Mouse (Mus musculus) forebrain, embryonic 14.5 days (tissue): ENCODE data around the gene Pam. TPM values are rescaled to one million over a fixed set of nuclear protein-coding genes. Genes with fewer than 3 reads are reported as not detected.

Experiments
- ATAC-seq: fragments of 200-750 bp; cut with Nextera tagmentation; 2 replicates; pipeline ENCODE4 v1.8.0; 2017; ENCODE audit warnings: mild to moderate bottlenecking, moderate library complexity
- DNase-seq: peaks from one replicate; pipeline ENCODE4 v3.0.0-alpha.2; 2015; ENCODE audit warnings: low spot score
- H3K27ac ChIP-seq: fragments of 300-500 bp; sonication (generic); 2 replicates; pipeline ENCODE4 v1.5.1; 2014; ENCODE audit warnings: low read depth, mild to moderate bottlenecking, control low read depth, low read length, moderate library complexity
- H3K27me3 ChIP-seq: fragments of 300-500 bp; sonication (generic); replicated peaks from 2 replicates; pipeline ENCODE4 v1.6.1; 2014; ENCODE audit warnings: low read length, control low read depth, mixed read lengths; ENCODE audit not compliant: control insufficient read depth, insufficient read depth
- H3K36me3 ChIP-seq: fragments of 300-500 bp; sonication (generic); 2 replicates; pipeline ENCODE4 v1.6.1; 2014; ENCODE audit warnings: low read length, control low read depth; ENCODE audit not compliant: control insufficient read depth, insufficient read depth
- H3K4me1 ChIP-seq: fragments of 300-500 bp; sonication (generic); 2 replicates; pipeline ENCODE4 v1.6.1; 2014; ENCODE audit warnings: antibody characterized with exemption, low read length, control low read depth; ENCODE audit not compliant: control insufficient read depth, insufficient read depth
- H3K4me2 ChIP-seq: fragments of 300-500 bp; sonication (generic); 2 replicates; pipeline ENCODE4 v1.6.1; 2014; ENCODE audit warnings: mild to moderate bottlenecking, control low read depth, low read length
- H3K4me3 ChIP-seq: fragments of 300-500 bp; sonication (generic); 2 replicates; pipeline ENCODE4 v1.5.1; 2014; ENCODE audit warnings: low read depth, low read length, control low read depth
- H3K9ac ChIP-seq: fragments of 300-500 bp; sonication (generic); 2 replicates; pipeline ENCODE4 v1.6.1; 2014; ENCODE audit warnings: mild to moderate bottlenecking, low read length, control low read depth, moderate library complexity
- H3K9me3 ChIP-seq: fragments of 300-500 bp; sonication (generic); replicated peaks from 2 replicates; pipeline ENCODE4 v1.6.1; 2016; ENCODE audit warnings: low read length, control low read depth, mixed read lengths; ENCODE audit not compliant: control insufficient read depth
- WGBS: fragments of 180-500 bp; shearing (Covaris S2); extraction: QIAGEN DNeasy Blood & Tissue Kit; methylation state at CpG from one replicate; pipeline ENCODE4 v1.1.7; 2014; 5-methylcytosine and 5-hydroxymethylcytosine counted together
- polyA plus RNA-seq: library from polyadenylated mRNA; unstranded; fragments of >200 nt; fragmentation: Nextera tagmentation; extraction: Ambion mirVana; gene quantifications from 2 replicates; pipeline ENCODE4 v1.2.1, GENCODE M21; 2014

The Pam gene
- polyA plus RNA-seq, 1 experiment from 2014 or later, result 41.7 TPM

DNA sequence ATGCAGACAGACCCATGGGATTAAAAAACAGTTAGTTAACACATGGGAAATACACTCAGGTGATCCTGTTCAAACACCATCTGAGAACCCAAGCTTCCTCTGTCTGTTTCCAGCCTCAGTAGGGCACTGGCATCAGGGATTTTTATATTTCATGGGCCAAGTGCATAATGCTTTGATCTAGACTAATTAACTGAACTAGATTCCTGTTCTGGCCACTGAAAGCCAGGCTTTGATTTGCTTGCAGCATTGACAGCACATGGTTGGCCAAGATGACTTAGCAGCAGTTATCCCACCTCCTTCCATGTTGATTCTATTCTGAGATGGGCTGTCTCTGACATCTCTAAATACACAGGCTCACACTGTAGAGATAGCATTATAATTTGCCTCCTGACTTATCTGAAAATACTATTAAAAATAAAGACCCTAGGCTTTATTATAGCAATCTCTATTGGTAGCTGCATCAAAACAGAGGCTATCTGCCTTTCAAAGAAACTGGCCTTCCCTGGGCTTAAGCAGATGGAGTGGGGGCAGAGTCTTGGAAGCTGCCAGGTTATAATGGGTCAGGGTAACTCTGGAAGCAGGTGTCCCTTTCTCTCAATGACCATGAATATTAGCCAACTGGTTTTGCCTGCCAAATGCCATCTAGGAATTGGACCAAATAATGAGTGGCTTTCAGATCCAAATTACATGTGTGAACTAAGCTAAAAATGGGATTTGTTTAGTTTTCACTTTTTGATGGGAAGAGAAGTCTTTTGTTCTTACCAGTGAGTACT lies 252.0 kb downstream of the Pam start:
- peak; percentile 77 for DNase-seq
- Histone ChIP-seq H3K4me2 (no peak overlapping the region), H3K9me3 (no peaks in the 10 kb centered on the region), H3K36me3 (0 out of 2 replicates have a peak, but pooled peaks cover 3% of the 10 kb centered on the region), H3K4me1 (peaks cover 9% of the 10 kb centered on the region), H3K27me3 (no peaks in the 10 kb centered on the region), H3K27ac (peak overlapping the region; percentile 50; the same call in 1 of the 2 replicates), H3K9ac (no peak overlapping the region), H3K4me3 (no peak overlapping the region)
- ATAC-seq, result peak; percentile 75

- Histone ChIP-seq H3K9ac (no peak overlapping the region), H3K27me3 (no peaks in the 10 kb centered on the region), H3K4me2 (no peak overlapping the region), H3K9me3 (0 out of 2 replicates have a peak, but pooled peaks cover 2% of the 10 kb centered on the region), H3K4me3 (no peak overlapping the region), H3K27ac (peak overlapping the region; percentile 73), H3K36me3 (peaks cover 14% of the 10 kb centered on the region), H3K4me1 (peaks cover 14% of the 10 kb centered on the region)
- WGBS, result 67% methylated on average over 5 of the region's 5 CpGs
- ATAC-seq, result peak; percentile 35; the same call in 1 of the 2 replicates
- DNase-seq, result peak; percentile 30
These were observed 261.1 kb downstream of the Pam start for GRCm38 (mm10) chr1:97834354-97834822.

DNA sequence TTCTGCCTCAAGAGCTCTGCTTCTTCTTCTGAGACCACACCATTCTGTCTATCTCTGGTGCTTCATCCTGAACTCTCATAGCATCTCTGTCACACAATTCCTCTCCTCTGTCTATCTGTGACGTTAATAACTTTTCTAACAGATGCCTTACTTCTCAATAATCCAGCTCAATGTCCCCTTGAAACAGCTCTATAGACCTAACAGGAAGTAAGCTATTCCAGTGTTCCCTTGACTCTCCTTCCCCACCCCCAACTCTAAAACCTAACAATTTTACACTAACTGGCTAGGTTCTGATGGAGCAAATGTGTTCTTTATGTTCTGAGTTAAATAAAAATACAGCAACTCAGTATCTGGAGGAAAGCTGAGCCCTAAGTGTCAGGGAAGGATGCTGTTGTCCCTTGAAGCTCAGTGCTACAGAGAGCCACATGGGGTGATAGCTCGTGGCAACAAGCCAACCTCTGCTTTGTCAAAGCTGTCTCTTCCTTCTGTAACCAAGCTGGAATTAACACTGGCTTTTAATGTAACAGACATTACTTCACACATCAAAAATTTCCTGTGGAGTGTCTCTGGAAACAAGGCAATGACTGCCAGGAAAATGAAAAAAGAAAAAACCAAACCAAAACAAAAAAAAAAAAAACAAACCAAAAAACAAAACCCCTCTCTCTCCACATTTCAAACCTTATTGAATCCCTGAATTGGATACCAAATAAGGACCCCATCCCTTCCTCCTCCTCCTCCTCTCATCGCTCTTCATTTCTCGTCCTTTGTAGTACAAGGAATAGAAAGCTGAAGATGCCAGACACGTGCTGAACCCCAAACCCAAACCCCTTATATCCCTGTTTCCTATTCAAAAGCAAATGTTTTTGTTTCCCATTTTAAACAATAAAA lies 261.7 kb downstream of the Pam start:
- Histone ChIP-seq H3K27ac (peak overlapping the region; percentile 73), H3K27me3 (no peaks in the 10 kb centered on the region), H3K9ac (no peak overlapping the region), H3K9me3 (0 out of 2 replicates have a peak, but pooled peaks cover 2% of the 10 kb centered on the region), H3K36me3 (peaks cover 13% of the 10 kb centered on the region), H3K4me2 (no peak overlapping the region), H3K4me1 (peaks cover 14% of the 10 kb centered on the region), H3K4me3 (no peak overlapping the region)
- 42% methylated on average over 5 of the region's 5 CpGs for WGBS
- ATAC-seq, result peak; percentile 97
- peak; percentile 92 for DNase-seq

- Histone ChIP-seq H3K36me3 (peaks cover 16% of the 10 kb centered on the region), H3K9me3 (0 out of 2 replicates have a peak, but pooled peaks cover 2% of the 10 kb centered on the region), H3K4me3 (no peak overlapping the region), H3K4me2 (no peak overlapping the region), H3K4me1 (0 out of 2 replicates have a peak, but pooled peaks cover 1% of the 10 kb centered on the region), H3K27ac (no peak overlapping the region), H3K9ac (no peak overlapping the region), H3K27me3 (no peaks in the 10 kb centered on the region)
- DNase-seq (no peak), ATAC-seq (no peak)
- WGBS, result 91% methylated on average over 5 of the region's 5 CpGs
These were observed 267.4 kb downstream of the Pam start for GRCm38 (mm10) chr1:97828087-97828486.

- no peaks in the 10 kb centered on the region for H3K4me1 ChIP-seq
- 73% methylated on average over 2 of the region's 2 CpGs for WGBS
- H3K9me3 ChIP-seq, result 0 out of 2 replicates have a peak, but pooled peaks cover 2% of the 10 kb centered on the region
- peak; percentile 66; the same call in 1 of the 2 replicates for ATAC-seq
- H3K4me3 ChIP-seq, result no peak overlapping the region
- H3K9ac ChIP-seq, result no peak overlapping the region
- peak; percentile 63 for DNase-seq
- no peak overlapping the region for H3K4me2 ChIP-seq
- H3K36me3 ChIP-seq, result peaks cover 16% of the 10 kb centered on the region
- H3K27ac ChIP-seq, result no peak overlapping the region
- H3K27me3 ChIP-seq, result no peaks in the 10 kb centered on the region
These were observed 267.9 kb downstream of the Pam start for GRCm38 (mm10) chr1:97827566-97827965.

GRCm38 (mm10) chr1:97822904-97823303 lies 272.5 kb downstream of the Pam start:
- no peak for ATAC-seq

GRCm38 (mm10) chr1:97822203-97822602 lies 273.2 kb downstream of the Pam start:
- no peaks in the 10 kb centered on the region for H3K4me1 ChIP-seq
- H3K4me2 ChIP-seq, result no peak overlapping the region
- WGBS, result 92% methylated on average over 5 of the region's 5 CpGs
- peaks cover 8% of the 10 kb centered on the region; the same call in 1 of the 2 replicates for H3K36me3 ChIP-seq
- no peak for DNase-seq
- no peak overlapping the region for H3K9ac ChIP-seq
- no peak for ATAC-seq
- no peak overlapping the region for H3K27ac ChIP-seq
- no peaks in the 10 kb centered on the region for H3K27me3 ChIP-seq
- no peak overlapping the region for H3K4me3 ChIP-seq
- H3K9me3 ChIP-seq, result no peaks in the 10 kb centered on the region

More at GRCm38 (mm10) chr1:97822904-97823303, 272.5 kb downstream of the Pam start:
- DNase-seq, result no peak
- no peak overlapping the region for H3K4me2 ChIP-seq
- H3K27me3 ChIP-seq, result no peaks in the 10 kb centered on the region
- no peak overlapping the region for H3K9ac ChIP-seq
- H3K36me3 ChIP-seq, result peaks cover 8% of the 10 kb centered on the region; the same call in 1 of the 2 replicates
- no peak overlapping the region for H3K4me3 ChIP-seq
- H3K4me1 ChIP-seq, result no peaks in the 10 kb centered on the region
- H3K9me3 ChIP-seq, result no peaks in the 10 kb centered on the region
- 95% methylated on average over 7 of the region's 7 CpGs for WGBS
- H3K27ac ChIP-seq, result no peak overlapping the region

DNA sequence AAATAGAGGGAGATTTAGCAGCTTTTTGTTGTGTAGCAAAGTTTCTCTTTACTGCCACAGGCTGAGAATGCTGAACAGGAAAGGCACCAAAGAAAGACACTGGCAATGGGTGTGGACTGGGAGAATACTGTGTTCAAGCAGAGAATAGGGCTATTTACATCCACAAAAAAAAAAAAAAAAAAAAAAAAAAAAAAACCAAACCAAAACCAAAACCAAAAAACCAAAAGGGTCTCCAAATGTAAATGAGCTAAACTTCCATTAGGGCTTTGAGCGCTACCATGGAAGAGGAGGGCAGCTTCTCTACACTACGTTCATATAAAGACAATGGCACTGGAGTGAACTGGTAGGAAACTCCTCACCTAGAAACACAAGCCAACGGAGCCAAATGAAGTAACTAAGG lies 274.2 kb downstream of the Pam start:
- H3K9ac ChIP-seq, result no peak overlapping the region
- H3K4me1 ChIP-seq, result no peaks in the 10 kb centered on the region
- H3K27me3 ChIP-seq, result no peaks in the 10 kb centered on the region
- no peak overlapping the region for H3K4me2 ChIP-seq
- ATAC-seq, result no peak
- H3K4me3 ChIP-seq, result no peak overlapping the region
- H3K27ac ChIP-seq, result no peak overlapping the region
- no peak for DNase-seq
- H3K9me3 ChIP-seq, result no peaks in the 10 kb centered on the region
- H3K36me3 ChIP-seq, result peaks cover 4% of the 10 kb centered on the region; the same call in 1 of the 2 replicates
- WGBS, result 88% methylated on average over 3 of the region's 3 CpGs
